Mouse (Mus musculus) ZHBTc4 (cell line): ENCODE measurements at regions not wholly inside any gene's neighbourhood (a gene's known extent, or its start where the extent isn't known, plus 50 kb on each side); places are given as distances from the start of the nearest gene placed in this dataset.

Source experiments
- DNase-seq: peaks from one replicate; pipeline ENCODE4 v3.0.0-alpha.2; 2011; ENCODE audit warnings: low read depth, low spot score

DNA sequence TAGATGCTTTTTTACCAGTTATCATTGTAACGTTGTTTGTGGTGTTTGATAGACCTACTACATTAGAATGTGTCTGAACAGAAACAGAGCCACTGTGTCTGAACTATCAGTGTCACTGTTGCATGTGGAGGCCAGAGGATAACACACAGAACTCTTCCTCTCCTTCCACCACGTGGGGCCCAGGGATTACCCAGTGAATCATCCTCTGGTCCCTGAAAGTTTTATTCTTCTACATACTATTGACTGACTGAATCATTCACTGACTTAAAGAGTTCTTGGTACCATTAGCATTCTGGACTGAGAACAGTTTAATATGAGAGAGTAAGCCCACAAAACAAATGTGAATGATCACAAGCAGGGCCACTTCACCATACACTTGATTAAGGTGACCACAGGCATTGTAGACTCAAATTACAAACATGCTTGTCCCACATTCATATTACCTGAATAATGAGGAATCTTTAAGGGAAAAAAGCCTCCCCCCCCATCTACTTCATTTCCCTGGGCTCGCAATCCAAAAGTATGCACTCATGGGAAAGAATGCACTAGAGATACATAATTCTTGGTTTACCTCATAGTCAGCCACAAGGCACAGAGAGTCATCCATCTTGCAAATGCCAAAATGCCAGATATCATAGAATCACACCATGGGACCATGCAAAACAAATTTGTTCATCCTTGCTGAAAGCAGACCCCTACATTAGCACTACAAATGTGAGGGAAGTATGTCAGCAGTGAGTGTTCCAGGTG lies 68.1 kb upstream of the Tnfsf11 start:
- no peak for DNase-seq

DNA sequence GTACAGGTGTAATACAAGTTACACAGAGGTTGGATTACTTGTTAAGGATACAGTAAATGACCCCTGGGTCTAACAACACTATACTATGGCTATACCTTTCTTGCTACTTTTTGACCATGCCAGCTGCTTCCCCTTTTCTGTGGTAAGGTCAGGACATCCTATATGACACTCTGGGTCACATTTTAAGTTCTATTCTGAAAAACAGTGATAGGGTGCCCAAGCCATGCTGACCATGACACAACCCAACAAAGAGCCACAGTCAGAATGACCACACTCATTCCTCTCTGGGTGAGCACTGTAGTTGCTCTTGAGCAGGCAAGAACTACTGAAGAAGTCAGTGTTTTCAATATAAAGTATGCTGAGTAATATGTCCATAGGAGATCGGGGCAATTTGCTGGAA lies 64.3 kb upstream of the Tnfsf11 start:
- DNase-seq: no peak

DNA sequence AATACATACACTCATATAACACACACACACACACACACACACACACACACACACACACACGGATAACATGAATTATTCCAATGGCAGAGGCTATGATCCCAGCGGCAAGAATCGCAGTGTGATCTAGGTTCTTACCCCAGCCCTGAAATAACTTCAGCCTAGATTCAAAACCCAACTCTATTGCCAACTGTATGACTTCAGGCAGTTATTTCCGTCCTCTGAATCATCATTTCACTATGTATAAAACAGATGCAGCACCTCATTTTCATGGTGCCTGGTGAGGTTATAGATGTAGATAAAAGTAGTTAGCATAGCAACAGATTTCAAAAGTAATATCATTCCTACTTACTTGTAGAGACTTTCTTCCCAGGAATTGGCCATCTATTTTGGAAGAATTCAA lies 61.0 kb upstream of the Tnfsf11 start:
- DNase-seq: no peak

DNA sequence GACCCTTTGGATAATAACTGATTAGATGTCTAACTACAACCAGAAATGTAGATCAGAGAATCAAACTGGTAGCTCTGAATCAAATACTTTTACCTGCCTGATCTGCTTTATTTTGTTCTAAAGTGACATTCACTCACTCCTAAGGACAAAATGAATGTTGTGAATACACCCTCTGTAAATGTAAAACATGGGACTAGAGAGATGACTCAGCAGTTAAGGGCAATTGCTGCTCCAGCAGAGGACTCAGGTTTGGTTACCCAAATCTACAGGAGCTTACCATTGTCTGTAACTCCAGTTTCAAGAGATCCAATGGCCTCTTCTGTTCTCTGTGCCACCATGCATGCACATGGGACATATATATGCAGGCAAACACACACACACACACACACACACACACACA lies 57.0 kb upstream of the Tnfsf11 start:
- DNase-seq: no peak

DNA sequence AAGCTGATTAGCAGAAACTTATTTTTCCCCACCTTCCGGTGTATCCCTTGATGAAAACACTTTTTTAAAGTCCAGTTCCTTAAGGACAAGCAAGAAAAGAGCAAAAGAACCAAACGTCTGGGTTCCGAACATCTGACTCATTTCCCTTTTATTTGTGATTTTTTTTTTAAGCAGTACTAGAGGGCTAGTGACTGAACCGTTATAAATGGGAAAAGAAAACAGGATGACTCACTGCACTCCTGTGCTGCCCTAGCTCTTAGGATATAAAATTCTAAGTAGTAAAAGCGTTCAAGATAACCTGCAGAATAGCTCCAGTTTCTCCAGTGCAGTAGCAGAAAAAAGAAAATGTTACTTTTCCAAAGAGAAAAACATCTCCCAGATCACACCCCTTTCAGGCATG lies 55.3 kb upstream of the Tnfsf11 start:
- DNase-seq: no peak
